Mouse (Mus musculus) gastrocnemius, postnatal 4 days (tissue): ENCODE data around the gene Hoxb4. TPM values are rescaled to one million over a fixed set of nuclear protein-coding genes. Genes with fewer than 3 reads are reported as not detected.

Experiments
- DNase-seq, 2 experiments: peaks; one replicate each; pipeline ENCODE4 v3.0.0; 2021 to 2022; ENCODE audit warnings: low spot score in 2 of 2, mixed read lengths in 2 of 2
- total RNA-seq, 2 experiments: library from RNA; stranded (reverse); gene quantifications; 2 replicates each; pipeline ENCODE4 v1.2.3; 2021

Hoxb4 gene
- total RNA-seq, 2 experiments from 2014 or later = 0.57 to 0.91 TPM

DNA sequence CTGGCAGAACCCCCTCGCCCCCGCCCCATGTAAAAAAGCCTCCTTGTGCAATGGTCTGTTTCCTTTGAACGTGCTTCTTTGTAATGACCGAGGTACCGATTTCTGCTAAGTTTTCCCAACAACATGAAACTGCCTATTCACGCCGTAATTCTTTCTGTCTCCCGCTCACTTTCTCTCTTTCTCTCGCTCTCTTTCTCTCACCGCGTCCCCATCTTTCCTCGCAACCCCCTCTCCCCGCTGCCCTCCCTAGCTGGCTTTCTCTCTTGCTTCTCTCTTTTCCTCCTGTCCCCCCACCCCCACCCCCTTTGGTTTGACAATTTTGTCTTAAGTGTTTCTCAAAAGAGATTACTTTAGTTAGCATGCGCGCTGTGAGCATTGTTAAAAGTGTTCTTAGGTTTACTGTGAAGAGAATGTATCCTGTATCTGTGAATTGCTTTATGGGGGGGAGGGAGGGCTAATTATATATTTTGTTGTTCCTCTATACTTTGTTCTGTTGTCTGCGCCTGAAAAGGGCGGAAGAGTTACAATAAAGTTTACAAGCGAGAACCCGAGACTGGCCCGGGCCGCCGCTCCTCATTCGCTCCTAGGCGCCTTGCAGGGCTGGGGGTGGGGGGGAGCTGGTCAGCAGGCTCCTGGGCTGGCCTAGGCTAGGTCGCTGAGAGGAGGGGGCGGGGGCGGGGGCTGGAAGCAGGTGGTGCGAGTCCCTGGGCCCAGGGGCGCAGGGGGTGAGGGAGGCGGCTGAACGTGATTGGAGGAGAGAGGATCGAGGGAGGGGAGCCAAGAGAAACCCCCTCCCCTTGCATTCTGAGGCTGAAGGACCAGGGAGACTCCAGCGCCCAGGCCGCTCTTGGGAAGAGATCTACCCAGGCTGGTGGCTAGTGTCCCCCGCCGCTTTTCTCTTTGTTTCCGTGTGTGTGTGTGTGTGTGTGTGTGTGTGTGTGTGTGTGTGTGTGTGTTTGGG, 33.0 kb upstream of the Hoxb4 start:
- DNase-seq = no peak

DNA sequence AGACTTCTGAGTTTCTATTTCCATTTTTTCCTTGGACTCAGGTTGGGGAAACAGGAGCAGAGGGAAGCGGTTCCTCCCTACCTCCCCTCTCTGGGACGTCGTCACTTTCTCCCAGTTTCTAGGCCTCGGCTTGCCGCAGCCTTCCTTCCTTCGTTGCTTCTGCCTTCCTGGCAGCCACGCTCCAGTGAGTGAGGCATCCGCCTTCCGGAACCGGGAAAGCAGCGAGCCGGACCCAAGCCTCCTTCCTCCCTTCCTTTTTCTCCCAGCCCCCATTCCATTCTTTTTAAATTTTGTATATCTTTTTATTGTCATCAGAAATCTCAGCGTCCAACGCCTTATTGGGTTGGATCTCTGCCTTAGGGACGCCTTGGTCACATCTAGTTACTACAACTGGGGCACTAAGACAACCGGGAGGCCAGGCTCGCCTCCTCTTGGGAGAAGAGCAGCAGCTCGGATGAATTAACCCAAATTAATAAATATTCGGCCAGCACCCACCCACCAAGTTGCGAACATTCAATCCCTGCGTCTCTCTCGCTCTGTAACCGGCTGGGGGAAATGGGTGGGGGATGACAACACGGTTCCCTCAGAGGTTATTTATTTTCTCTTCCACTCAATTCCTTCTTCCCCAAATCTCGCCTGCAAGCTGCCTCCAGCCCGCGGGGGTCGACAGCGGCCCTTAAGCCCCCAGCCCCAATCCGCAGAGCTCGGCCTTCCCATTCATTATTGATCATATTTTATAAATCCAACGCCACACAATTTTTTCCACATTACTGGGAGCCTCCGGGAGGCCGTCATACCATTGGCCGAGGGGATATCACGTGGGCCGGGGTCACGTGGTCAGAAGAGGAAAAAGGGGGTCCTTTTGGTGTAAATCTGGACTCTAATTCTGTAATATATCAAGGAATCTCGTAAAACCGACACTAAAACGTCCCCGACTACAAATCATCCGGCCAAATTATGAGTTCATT, 32.0 kb upstream of the Hoxb4 start, which contains the start of gene Hoxb7:
Gene Hoxb7 (plus strand): TSS at position 853 of the 968 bp plus-strand sequence.
- DNase-seq = no peak

DNA sequence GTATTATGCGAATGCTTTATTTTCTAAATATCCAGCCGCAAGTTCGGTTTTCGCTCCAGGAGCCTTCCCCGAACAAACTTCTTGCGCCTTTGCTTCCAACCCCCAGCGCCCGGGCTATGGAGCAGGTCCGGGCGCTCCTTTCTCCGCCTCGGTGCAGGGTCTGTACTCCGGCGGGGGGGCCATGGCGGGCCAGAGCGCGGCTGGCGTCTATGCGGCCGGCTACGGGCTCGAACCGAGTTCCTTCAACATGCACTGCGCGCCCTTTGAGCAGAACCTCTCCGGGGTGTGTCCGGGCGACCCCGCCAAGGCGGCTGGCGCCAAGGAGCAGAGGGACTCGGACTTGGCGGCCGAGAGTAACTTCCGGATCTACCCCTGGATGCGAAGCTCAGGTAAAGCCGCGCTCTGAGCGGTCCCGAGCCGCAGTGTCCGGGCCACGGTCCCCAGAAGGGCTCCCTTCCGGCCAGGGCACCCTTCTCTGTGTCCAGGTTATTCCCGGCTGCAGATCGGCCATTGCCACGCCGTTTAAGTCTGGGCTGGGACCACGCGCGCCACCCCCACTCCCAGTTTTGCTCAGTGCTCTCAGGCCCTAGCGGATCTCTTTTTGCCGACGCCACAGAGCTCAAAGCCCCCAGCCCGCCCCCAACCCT, 31.2 kb upstream of the Hoxb4 start:
- no peak for DNase-seq

DNA sequence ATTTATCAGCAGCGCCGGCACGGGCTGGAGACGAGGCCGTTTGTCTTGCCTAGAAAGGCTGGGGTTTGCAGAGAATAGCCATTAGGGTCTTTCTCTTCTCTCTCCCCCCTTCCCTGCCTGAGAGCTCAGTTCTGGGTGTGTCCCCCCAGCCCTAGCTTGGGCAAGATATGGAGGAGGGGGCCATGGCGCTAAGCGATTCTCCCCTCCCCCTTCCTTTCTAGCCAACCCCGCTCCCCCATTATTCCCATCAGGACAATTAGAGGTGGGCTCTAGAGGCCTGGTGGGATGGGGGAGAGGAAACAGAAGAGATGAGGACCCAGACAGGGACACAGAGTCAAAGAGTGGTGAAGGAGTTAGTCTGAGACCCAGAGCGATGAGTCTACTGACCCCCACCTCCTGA, 30.7 kb upstream of the Hoxb4 start:
- DNase-seq = no peak

DNA sequence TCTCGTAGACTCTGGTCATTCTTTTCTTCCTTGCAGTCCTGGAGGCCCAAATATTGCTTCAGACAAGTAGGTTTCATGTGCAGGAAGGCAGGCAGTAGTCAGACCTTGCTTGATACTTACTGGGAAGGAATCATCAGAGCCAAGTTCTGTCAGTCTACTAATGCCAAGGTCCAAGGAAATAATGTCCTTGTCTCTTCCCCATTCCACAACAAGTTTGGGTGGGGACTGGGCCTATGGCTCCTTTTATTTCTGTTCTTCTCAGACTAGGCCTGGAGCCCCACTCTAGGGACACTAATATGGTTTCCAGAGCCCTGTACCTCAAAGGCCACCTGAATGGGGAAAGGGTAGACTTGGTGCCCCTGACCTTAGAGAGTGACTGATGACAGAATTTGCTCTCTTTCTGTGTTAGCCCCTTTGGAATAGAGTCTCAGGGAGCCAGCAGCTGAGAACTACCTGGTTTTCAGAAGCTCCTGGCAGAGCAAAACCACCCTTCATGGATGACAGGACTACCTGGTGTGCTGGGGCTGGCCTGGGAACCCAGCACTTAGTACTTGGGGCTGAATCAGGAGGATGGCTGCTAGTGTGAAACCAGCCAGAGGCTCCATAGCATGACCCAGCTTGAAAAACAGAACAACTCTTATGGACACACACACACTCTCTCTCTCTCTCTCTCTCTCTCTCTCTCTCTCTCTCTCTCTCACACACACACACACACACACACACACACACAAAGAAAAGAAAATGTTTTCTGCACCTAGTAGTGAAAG, 29.4 kb upstream of the Hoxb4 start:
- no peak for DNase-seq

DNA sequence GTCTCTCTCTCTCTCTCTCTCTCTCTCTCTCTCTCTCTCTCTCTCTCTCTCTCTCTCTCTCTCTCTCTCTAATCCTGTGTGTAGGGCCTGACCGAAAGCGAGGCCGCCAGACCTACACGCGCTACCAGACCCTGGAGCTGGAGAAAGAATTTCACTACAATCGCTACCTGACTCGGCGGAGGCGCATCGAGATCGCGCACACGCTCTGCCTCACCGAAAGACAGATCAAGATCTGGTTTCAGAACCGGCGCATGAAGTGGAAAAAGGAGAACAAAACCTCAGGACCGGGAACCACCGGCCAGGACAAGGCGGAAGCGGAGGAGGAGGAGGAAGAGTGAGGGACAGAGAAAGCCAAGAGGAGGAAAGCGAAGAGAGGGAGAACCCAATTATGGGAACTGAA, 28.8 kb upstream of the Hoxb4 start:
- no peak for DNase-seq

DNA sequence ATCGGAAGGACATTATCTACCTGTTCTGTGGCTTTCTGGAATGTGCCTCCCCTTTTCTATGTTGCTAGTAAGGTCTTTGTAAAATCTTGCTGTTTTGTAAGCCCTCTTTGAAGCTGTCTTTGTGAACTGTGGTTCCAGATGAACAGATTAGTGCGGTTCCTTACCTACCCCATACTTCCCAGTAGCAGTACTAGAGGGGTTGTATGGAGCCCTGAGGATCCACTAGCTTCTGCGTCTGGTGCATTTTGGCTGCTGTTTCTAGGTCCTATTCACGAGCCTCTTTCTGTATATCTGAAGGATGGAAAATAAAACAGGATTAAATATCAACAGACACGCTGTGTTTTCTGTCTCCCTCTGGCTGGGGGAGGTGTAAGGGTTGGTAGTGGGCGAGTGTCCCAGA, 28.2 kb upstream of the Hoxb4 start:
- DNase-seq = no peak

DNA sequence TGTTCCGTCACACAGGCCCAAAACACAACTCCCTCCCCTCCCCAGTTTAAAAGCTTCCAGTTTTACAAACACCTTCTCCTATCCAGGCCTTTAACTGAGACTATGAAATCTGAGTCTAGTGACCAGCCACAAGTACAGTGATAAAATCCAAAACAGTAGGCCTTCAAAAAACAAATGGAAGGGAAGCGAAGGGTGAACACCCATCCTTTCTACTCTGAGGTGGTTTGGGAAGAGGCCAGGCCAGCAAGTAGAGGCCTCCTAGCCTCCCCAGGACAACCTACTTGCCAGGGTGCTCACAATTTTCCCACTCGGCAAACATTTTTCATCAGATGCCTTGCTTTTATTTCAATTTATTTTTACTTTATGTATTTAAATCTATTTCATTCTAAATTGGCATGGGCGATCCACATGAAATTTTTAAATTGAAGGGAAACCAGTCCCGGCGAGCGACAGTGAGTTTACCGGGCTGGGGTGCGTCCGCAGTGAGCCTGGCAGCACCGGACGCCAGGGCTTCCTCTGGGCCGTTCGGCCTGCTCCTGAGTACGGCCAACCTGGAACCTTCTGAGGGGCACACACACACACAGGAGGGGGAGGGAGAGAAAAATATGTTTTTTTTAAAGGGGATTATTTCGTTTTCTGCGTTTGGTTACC, 27.2 kb upstream of the Hoxb4 start:
- DNase-seq = no peak

DNA sequence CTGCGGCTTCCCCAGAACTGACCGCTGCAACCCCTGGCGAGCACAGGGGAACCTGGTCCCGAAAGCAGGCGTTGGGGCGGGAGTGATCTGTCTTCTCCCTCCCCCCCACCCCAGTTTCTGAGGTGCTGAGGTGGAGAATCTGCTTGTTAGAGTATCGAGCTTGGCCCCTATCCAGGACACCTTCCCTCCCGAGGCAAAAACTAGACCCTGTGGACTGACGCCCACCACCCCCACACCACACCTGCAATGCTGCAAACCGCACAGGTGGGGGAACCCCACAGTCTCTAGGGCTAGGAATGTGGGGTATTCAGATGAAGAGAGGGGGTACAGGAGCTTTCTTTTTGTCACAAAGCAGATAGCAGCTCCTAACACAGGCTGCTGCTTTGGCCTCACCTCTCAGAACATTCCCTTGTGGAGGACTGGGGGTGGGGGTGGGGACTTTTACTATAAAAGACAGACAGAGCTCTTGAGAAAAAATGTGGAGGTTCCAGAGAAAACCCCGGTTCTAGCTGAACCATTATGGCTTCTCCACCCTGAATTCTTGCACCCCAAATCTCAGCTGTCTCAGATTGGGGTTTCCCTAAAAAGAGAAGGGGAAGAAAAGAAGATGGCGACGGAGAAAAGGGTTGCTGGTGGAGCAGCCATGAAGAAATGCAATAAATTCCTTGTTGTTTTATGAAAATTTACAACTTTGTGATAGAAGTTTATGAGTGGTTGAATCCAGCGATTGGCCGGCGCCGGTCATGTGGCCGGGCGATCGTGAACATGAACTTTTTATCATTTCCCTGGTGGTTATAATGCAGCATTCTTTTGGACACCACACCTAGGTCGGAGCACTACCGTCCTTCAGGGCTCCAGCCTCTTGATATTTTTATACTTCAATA, 26.1 kb upstream of the Hoxb4 start, which contains the start of gene Hoxb6:
Gene Hoxb6 (plus strand): TSS at position 796 of the 884 bp plus-strand sequence.
- no peak for DNase-seq

DNA sequence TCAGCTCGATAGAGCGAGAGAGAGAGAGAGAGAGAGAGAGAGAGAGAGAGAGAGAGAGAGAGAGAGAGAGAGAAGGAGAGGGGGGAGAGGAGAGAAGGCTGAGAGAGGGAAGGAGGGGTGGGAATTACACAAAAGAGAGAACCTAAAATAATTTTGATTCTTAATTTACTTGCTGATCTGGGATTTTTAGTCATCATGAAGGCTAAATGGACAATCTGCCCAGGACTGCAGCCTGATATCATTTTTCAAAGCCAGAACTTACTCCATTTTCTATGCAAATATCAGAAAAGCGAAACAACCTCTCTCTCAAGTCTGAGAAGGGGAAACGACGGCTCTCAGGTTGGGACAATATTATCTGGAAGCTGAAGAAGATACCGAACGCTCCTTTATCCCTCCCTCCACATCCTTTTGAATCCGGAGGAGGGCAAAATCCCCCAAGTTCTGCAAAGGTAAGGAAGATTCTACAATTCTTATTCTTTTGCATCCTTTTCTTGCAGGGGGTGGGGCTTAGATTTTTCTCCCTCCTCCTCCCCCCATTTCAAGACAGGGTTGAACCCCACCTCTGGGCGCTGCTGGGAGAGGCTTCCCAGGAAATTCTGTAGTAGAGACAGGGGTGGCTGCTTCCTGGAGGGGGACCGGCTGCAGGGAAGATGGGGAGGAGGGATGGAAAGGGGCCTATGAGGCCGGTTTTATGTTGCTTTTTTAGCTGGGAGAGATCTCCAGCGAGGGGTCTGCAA, 25.3 kb upstream of the Hoxb4 start:
- DNase-seq = no peak

DNA sequence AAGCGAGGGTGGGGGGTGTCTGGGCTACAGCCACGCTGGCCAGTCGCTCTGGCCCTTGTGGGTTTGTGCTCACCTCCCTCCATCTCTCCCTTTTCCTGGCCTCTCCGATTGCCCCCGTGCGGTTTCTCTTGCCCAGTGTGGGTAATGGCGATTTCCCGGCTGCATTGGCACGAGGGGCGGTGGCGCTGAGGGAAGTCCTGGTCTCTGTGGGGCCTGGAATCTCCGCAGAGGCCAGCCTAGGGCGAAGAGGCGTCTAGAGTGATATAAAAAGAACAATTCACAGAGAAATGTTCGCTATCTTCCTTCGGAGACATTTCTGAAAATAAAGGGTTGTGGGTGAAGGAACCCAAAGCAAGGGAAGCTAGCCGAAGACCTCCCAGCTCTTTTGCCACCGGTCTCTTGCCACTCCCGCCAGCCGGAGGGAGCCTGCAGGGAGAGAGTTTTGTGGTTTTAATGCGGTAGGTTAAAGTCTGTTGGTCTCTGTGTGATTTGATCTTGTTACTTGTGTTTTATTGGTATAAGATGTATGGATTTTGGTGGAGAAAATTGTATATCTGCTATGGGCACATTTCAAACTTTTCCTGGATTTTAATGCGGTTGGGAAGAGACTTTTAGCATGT, 24.7 kb upstream of the Hoxb4 start:
- no peak for DNase-seq

DNA sequence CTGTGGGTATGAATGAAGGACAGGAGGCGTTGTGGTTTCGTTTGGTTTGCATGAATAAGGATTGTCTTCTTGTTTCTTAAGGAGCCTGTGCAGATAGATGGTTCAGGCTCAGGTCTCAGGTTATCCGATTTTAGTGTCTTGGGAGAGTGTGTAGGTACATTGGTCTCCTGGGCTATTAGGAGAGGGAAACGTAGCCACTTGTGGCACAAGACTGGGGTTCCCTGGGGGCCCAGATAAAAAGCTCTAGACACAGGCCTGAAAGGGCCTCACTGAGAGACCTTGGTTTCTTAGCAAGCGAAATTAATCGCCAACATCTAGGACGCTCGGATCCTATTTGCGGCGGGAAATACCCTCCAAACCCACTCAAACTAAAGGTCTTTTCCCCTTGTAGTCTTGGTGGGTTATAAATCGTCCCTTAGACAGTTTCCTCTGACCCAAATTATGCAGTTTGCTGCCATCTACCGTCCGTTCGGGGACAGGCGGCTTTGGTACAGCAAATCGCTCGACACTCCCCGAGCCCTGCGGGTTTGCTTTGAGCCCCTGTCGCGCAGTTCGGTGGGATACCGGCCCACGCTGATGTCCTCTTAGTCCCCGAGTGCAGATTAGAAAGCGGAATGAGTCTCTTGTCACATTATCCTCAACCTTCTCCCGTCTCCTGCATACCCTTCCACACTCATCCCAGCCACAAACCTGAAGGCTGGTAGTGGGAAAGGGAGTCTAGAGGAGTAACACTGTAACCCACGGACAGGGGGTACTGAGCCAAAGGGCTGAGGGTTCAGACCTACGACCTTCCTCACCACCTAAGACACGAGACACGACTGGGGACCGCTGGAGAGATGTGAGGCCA, 23.6 kb upstream of the Hoxb4 start:
- DNase-seq = peak; percentile 55 to 74

DNA sequence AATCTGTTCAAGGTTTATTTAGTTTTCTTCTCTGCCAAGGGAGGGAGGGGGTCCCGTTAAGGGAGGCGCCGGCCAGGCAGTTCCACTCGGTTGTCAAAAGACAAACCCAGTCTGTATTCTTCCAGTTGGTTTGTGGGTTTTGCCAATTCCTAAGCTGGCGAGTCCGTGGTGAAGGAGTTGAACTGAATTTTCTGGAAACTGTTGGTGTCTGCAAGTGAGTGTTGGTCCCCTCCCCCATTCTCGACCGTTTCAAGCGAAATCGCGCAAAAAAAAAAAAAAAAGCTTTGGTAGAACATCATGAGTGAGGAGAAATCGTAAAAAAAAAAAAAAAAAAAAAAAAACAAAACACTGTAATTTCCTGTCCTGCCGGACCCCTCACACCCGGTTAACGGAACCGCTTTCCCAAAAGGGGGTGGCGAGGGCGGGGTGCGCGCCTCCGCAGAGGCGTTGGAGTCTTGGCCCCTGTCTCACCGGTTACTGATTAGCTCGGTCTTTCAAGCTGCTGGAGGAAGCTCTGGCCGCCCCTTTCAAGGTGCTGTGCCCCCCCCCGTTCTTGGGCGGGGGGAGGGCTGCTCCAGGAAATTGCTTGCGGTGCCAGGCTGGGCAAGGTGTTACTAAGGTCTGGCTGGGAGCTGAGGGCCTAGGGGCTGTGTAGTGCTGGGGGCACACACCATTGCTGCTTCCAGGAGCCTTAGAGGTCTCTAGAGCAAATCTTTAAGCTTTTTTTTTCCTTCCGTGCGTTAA, 22.8 kb upstream of the Hoxb4 start:
- DNase-seq = no peak

DNA sequence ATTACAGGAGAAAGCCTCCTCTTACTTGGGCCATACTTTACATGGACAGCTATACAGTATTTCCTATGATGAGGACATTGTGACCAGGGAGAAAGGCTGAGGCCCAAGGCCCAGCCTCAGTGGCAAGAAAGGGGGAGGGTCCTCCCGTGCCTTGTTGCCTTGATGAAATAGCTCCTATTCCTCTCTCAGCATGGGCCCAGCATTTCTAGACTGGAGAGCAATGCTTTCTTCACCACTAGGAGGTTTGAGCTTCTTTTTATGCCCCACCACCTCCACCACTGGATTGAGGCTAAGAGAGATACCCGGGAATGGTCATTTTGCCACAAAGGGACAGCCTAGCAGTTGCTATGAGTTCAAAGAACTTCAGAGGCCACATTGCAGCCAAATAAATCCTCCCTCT, 21.1 kb upstream of the Hoxb4 start:
- DNase-seq = no peak

DNA sequence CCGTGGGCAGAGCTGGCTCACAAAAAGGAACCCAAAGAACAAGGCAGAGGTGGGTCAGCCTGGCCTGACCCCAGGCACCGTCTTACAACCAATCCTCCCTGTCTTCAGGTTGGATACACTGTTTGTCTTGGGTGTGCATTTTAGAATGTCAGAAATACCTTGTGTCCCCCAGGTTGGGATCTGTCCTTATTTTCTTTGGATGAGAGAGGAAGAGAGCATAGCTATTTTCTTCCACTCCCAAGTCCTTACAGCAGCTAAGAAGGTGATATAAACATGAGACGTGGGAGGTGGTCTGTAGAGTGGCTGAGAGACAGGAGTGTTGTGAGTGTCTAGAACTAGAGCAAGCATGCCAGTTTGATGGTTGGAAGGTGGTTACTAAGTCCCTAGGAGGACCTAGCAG, 20.6 kb upstream of the Hoxb4 start:
- no peak for DNase-seq
